Mouse (Mus musculus): ENCODE measurements around the gene Gm8947.

DNA sequence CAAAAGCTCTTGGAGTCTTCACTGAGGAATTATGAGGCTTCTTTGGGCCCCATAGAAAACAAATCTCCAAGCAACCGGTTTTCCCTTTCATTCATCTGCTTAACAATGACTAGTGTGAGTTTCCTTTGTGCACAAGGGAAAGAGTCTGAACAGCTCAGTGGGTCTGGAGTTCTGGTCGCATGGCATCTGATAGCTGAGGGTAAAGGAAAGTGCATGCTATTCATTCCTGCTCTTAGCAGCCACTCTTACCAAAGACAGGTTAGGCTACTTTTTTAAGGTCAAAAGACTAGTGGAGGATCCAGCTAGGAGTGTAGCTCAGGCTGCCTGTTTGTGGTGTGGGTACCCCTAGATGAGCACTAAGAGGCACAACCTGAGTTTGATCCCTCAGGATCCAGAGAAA lies 43.4 kb downstream of the Gm8947 start:
- no peak for TF ChIP-seq POLR2A (IDR thresholded peaks at IDR 0.05; ENCODE audit: low read depth, low read length)
- no peak for TF ChIP-seq CTCF (IDR thresholded peaks at IDR 0.05; ENCODE audit: extremely low read depth, insufficient read length, insufficient replicate concordance, low read depth, low read length)
